Mouse (Mus musculus): ENCODE measurements around the gene Zfp113.

Zfp113 gene

DNA sequence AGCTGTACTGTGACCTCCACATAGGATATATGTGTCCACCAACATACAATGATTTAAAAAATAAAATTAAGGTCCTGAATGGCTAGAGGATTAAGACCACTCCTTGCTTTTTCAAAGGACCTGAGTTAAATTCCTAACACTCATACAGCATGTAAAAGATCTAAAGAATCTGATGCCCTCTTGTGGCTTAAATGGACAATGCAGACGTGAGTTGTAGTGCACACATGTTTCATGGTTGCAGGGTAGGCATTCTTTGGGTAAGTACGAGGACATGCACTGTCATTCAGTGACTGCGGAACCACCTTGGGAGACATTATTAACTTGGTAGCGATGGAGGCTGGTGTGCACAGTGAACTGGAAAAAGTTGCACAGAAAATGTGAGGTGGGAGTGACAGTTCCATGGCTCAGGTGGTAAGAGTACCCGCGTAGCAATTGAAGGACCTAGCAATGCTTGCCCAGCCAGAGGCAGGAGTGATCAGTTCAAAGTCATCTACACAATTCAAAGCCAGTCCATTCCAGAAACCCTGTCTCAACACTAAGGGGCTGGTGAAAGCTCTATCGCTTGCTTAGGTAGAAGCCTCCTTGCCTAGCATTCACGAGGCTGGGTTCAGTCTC is 17.5 kb downstream of the Zfp113 start:
- peak; percentile 71 for DNase-seq (ENCODE audit: low read depth, low spot score)

DNA sequence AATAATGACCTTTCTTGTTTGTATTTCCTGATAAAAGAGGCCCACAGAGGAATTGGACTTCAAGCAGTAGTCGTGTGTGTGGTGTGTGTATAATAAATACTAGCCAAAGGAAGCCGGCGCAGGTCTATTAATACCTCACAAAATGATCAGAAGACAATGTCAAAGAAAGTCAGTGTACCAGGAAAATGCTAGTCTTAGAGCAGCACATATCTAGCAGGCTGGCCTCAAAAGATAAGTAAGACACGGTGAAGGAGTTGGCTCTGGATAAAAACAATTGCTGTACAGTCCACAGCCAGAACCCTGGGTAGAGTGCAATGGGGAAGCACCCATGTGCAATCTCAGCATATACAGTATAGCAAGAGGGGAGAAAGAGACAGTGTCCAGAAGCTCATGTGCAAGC is 18.3 kb downstream of the Zfp113 start:
- DNase-seq (ENCODE audit: low read depth, low spot score) = no peak

DNA sequence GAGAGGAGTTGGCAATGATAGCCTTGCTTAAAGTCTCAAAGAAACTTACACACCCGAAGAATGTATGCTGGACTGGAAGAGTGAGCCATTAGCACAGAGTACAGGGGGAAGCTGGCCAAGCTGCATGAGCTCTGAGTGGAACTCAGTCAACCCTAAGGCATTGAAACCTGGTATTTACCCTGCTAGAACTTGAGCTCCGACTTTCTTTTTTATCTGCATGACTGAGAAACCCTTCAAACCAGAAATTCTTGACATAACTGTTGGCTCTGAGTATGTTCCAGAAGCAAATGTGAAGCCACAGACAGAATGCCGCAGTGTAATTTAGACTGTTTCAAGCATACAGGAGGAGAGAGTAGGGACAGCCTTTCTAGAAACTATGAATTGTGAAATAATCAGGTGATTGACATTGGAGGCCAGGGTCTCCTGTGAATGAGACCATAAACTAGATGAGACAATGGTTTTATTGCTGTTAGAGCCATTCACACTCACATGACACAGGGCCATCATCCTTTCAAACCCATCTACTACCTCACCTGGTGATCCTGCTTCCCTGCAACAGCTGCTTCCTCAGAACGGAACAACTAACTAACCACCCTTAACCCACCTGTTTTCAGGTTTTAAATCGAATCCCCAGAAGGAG is 23.0 kb downstream of the Zfp113 start:
- DNase-seq (ENCODE audit: low read depth, low spot score) = peak; percentile 14

DNA sequence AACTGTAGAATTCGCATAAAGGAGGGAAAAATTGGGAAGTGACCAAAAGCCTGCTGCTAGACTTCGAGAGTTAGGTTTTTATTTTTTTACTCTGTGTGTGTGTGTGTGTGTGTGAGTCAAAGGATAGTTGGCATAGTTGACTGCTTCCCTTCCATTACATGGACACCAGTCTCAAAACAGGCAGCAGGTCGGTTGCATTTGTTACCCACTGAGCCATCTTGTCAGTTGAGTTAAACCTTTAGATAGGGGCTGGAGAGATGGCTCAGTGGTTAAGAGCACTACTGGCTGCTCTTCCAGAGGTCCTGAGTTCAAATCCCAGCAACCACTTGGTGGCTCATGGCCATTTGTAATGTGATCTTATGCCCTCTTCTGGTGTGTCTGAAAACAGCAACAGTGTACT is 37.5 kb downstream of the Zfp113 start:
- no peak for DNase-seq (ENCODE audit: low read depth, low spot score)

DNA sequence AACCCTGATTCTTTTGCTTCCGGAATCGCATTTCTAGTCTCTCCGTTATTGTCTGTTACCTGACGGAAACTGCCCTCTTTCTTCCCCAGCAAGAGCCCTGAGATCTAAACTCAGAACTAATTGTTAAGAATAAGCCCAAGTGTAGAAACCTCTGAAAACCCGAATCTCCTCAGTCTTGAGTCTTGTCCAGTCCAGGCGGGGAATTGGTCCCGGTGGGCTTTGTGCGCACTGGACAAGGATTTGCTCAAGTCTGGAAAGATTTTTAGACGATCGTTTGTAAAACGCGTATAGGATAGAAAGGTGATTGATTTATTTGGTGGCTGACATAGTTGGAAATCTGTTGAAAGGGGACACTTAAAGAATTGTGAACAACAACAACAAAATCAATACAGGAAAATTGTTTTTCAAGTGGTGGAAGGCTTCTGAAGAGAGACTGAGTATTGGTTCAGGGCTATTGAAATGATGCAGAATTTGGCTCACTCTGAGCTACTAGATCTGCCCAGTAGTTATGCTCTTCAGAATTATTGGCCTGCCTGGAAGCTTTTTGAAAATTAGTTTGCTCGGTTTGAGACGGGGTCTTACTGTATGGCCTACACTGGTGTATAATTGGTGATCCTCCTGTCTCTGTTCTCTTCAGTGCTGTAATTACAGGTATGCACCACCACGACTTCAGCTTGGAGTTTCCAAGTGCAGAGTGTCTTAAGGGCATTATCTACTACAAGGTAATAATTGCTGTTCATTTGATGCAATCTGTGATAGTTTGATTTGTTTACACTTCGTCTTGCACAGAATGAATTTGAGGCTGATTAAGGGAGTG is 38.1 kb downstream of the Zfp113 start:
- peak; percentile 59 for DNase-seq (ENCODE audit: low read depth, low spot score)

DNA sequence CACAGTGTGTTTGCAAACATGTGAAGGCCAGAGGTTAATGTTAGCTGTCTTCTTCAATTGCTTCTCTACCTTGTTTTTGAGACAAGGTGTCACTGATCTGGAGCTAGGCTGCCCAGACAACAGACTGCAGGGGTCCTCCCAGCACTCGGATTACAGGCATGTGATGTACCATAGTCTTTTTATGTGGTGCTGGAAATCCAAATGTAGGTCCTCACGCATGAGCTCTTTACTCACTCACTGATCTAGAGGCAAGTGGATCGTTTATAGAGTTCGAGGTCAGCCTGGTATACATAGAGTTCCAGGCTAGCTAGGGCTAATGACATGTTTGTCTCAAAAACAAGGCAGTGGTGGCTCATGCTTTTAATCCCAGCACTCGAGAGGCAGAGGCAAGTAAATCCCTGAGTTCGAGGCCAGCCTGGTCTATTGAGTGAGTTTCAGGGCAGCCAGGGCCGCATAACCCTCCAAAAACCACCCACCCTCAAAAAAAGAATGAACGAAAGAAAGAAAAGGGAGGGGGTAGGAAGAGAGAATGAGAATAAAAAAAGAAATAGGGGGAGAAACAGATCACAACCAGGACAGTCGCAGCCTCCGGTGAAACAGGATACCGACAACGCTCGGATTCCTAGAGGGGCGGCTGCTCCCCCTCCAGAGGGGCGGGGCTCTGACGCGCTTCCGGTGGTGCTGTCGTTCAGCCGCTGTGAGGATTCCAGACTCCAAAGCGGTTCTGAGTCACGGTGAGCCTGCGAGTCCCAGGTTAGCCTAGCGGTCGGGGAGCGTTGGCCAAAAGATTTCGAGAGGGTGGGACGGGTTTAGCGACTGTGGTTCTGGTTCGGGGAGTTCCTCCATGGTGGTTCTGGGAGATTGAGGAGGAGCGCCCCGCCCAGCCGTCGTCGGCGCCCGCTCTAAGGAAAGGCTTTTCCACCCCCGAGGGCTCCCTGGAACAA is 39.0 kb downstream of the Zfp113 start, which contains the start of gene Zscan21:
Gene Zscan21 (plus strand): TSS at position 649 of the 944 bp plus-strand sequence.
- peak; percentile 91 for DNase-seq (ENCODE audit: low read depth, low spot score)

DNA sequence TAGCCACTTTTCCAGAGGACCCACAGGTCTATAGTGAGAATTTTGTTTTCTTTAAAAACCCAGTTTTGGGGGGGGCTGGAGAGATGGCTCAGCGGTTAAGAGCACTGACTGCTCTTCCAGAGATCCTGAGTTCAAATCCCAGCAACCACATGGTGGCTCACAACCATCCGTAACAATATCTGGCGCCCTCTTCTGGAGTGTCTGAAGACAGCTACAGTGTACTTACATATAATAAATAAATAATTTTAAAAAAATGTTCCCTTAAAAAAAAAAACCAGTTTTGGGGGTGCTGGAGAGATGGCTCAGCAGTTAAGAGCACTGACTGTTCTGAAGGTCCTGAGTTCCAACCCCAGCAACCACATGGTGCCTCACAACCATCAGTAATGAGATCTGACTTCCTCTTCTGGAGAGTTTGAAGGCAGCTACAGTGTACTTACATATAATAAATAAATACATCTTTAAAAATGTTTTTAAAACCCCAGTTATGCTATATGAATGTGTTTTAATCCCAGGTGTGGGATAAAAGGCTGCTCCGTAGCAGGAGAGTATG is 45.6 kb downstream of the Zfp113 start:
- peak; percentile 10 for DNase-seq (ENCODE audit: low read depth, low spot score)

DNA sequence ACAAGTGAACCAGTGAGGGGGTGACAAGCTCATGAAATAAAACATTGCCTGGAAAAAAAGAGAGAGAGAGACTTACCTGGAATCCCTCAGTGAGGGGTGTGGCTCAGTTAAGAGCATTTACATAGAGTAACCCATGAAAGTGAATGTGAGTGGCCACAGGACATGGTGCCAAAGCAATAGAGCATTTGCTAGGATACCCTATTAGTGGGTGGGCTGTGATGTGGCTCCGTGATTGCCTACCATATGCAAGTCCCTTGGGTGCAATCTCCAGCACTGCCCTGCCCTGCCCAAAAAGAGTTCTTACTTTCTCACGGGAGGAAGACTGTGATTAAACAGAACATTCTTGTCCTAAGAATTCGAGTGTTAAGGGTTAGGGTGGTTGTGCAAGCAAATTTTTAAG is 48.4 kb downstream of the Zfp113 start:
- no peak for DNase-seq (ENCODE audit: low read depth, low spot score)

DNA sequence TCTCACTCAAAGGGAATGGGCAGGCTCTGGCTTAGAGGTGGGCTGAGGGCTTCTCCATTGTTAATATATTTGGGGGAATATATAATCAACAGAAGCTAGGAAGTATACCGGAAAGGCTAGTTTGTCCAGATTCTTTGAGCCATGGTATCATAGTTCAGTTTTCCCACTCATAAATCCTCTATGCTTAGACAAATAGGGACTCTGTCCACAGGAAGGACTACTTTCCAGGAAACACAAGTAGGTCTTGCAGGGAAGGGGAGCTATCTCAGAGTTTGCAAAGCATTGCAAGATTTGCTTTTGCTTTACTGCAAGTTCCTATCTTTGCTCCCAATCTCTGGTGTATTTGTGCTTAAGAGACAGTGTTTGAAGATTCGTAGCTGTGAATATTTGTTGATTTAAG is 50.6 kb downstream of the Zfp113 start:
- no peak for DNase-seq (ENCODE audit: low read depth, low spot score)

DNA sequence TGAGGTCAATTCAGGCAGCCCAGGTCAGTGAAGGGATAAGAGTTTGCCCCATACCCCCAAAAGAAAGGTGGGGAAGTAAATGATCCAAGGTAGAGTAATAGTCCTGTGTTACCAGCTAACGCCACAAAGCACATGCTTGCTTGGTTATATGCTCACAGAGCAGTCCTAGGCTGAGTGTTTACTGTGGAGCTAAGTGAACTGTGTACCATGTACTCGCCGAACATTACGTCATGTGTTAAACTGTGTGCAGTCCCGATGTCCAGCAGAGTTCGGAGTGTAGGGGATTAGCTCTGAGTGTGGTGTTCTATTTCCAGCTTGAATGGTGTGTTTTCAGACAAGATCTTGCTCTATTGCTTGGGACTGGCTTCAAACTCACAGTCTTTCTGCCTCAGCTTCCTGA is 61.1 kb downstream of the Zfp113 start:
- DNase-seq (ENCODE audit: low read depth, low spot score) = no peak

DNA sequence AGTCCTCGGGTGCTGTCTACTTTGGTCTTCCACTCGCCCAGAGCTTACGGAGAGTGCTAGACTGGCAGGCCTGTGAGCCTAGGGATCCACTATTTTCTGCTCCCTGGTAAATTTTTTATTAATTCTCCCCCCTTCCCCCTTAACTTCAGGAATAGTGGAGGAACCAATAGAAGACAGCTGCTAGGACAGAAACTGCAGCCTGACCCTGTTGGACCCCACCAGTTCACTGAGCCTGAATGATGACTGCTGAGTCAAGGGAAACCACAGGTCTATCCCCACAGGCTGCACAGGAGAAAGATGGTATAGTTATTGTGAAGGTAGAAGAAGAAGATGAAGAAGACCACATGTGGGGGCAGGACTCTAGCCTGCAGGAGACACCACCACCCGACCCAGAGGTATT is 62.8 kb downstream of the Zfp113 start:
- DNase-seq (ENCODE audit: low read depth, low spot score) = no peak

DNA sequence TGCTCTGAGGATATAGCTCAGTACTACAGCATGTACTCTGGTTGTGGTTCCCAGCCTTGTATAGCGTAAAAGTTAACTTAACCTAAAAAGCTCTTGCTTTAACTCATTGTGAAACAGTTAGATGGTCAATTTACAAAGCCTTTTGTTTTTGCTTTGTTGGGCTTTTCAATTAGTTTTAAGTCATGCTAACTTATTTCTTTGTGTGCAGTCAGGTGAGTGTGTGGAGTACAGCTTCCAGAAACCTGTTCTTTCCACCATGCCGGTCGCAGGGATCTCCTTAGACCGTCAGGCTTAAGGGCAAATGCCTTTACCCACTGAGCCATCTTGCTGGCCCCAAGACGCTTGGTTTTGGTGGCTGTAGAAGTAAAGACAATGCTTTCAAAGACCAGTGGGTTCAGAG is 64.8 kb downstream of the Zfp113 start:
- no peak for DNase-seq (ENCODE audit: low read depth, low spot score)

DNA sequence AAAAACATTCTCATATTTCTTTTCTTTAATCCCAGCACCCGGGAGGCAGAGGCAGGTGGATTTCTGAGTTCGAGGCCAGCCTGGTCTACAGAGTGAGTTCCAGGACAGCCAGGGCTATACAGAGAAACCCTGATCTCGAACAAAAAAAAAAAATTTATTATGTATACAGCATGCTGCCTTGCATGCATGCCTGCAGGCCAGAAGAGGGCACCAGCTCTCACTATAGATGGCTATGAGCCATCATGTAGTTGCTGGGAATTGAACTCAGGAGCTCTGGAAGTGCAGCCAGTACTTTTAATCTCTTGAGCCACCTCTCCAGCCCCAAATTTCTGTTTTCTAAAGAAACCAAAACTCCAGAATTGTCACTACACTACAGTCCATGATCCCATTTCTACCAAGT is 65.3 kb downstream of the Zfp113 start:
- no peak for DNase-seq (ENCODE audit: low read depth, low spot score)
